Mouse (Mus musculus): ENCODE data around the gene Pp2d1.
"Not testable (repeated sequence)": the region's sequence is repeated elsewhere in the genome, so short reads cannot be mapped to it uniquely, and the experiment has no call there.

The Pp2d1 gene

DNA sequence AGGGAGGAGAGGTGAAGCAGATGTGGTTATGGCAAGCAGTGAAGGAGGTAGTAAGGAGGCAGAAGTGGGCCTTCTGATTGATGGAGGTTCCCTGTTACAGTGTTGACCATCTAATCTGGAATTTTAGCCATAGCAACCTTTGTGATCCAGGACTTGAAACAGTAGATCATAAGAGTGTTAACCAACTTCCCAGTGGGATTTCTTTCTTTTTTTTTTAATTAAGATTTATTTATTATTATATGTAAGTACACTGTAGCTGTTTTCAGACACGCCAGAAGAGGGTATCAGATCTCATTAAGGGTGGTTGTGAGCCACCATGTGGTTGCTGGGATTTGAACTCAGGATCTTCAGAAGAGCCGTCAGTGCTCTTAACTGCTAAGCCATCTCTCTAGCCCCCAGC, at the start of gene Pp2d1:
Gene Pp2d1 (minus strand): TSS at position 101 of the 400 bp plus-strand sequence.
- not testable (repeated sequence) for DNase-seq

DNA sequence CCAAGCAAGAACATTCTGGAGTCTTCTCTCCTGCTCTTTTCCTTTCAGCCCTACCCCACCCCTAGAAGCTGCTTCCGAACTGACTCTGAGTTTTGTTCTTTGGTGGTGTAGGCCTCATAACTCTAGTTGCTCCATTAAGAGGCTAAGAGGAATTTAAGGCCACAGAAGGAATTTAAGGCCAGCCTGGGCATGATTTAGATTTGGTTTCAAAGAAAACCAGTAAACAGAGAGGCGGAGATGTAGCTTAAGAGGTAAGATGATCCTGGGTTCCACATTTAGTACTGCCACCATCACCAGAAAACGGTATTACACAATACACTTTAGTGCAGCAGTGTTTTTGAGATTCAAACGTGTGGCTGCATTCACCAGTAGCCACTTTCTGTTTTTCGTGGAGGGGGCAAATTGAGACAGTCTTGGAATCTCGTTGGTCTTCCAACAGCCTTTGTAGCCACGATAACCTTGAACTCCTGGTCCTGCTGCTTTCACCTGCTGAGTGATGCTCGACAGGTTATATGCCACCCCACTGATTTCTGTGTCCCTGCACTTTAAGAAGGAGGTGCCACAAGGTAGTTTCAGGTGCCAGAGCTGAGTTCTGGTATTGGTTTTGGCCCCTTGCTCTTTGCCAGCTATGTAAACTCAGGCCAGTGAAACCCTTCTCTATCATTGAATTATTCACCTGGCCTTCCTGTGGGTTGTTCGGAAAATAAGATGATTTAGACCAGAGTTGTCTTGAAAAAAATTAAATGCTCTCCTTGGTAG, 49.0 kb upstream of the Pp2d1 start:
- DNase-seq, result no peak

DNA sequence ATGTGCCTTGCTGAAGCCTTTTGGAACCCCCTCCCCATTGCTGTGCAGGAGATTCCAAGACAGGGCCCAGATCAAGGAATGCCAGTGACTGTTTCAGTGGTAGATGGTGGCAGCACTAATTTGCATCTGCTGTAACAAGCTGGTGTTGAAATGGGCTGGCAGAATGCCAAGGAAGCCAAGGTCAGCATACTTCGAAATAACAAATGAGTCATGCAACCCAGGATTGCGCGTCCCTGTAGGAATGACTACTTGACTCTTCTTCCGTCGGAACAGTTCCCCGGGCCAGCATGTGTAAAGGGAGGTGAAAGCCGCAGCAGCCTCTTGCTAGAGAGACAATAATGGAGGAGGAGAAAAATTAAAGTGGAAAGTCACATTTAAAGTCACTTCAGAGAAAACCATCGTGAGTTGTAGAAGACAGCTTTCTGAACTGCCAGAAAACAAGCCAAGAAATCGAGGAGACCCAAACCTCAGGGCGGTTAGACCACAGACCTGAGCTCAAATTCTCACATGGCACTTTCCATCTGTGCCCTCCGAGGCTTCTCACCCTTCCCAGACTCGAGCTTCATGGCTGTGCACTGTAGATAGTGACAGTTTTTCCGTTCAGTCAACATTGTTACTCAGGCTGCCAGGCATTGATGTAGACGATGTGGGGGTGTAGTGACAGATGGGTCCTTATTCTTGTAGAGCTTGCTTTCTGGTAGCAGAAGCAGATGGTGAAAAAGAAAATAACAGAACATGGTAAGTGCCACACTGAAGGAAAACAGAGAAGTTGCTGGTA, 48.0 kb upstream of the Pp2d1 start:
- peak; percentile 60 for DNase-seq

DNA sequence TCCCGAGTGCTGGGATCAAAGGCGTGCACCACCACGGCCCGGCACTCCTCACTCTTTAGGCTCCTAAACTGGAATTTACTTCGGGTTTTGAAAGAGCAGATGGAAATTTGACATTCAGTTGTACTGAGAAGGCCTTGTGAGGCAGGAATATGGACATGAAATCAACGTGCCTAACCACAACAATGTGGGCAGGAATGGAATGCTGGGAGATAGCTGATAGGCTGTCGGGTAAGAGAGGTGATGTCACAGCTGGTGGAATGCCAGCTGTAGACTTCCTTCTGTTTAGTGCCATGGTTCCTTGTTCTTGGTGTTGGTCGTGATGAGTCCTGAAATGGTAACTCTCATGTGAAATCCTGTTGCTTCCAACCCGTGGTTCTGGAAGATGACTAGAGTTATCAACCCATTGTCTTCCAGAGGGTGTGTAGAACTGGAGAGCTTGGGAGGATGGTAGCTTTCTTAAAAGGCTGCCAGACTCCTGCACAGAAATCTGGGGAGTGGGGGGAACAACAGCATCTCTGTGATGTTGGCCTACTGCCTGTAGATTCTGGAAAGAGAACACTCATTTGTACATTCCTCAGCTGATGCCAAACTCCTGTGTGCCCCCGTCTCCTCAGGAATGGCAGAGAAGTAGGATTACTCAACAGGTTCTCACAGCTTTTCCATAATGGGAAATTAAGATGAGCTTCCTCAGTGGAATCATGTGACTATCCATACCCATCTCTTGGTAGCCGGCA, 44.8 kb upstream of the Pp2d1 start:
- DNase-seq, result no peak

DNA sequence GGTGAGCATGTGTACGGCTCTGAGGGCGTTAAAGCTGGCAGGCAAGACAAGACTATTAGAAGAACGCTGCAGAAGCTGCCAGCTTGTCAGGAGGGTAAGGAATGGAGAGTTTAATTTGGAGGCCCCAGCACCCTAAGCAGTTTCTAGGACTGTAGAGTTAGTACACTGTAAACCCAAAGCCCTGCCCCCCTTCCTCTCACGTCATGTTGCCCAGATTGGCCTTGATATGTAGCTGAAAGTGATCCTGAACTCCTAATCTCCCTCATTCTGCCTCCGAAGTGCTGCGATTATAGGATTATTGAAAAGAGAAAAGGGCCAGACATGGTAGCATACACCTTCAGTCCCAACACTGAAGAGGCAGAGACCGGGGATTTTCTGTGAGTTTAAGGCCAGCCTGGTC, 43.6 kb upstream of the Pp2d1 start:
- DNase-seq, result no peak

DNA sequence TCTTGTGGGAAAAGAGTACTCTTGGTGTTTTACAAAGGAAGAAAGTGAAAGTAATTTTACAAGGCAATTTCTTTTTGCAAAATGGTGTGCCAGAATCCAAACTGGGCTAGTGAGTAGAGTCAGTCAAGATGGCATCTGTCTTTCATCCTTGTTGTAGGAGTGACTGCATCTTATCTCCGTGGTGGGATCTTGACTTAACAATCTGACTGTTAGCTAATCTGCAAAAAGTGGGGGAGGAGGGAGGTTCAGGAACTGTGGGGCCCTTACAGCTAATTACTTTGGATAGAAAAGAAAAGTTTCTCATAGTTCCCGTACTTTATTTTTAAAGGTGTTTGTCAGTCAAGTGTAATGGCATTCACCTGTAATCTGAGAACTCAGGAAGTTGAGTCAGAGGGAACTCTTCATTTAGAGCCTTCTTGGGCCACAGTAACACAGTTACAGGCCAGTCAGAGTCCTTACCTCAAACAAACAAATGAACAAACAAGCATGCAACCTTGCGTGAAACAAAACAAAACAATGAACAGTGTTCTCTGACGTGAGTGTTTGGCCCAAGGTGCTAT, 42.9 kb upstream of the Pp2d1 start:
- no peak for DNase-seq

DNA sequence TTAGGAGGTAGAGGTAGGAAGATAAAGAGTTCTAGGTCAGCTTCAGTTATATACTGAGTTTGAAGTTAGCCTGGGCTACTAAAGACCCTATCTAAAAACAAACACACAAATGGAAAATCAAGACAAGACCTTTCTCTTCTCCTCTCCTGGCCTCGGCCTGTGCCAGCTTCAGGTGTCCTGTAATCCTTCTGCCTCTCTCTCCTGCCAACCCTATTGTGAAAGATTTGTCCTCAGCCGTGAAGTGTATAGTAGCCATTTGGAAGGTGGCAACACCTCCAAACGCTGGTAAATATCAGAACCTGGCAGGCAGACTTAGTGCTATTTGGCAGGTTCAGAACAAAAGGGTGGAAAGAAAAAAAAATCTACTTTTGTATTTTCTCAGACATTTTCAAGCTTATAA, 41.0 kb upstream of the Pp2d1 start:
- DNase-seq, result no peak

DNA sequence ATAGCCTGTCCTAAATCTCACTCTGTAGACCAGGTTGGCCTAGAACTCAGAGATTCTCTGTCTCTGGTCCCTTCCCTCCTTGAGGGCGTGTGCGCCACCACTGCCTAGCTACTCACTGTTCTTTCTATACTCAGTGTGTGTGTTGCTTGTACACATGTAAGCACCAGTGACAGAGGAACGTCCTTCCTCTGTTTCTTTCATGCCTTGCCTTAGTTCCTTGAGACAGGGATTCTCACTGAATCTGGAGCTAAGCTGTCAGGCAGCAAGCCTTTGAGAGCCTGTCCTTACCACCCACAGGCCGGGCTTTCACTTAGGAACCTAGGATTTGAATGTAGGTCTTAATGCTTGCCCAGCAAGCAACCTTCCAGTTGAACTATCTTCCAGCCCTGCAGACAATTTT, 40.4 kb upstream of the Pp2d1 start:
- DNase-seq, result no peak

DNA sequence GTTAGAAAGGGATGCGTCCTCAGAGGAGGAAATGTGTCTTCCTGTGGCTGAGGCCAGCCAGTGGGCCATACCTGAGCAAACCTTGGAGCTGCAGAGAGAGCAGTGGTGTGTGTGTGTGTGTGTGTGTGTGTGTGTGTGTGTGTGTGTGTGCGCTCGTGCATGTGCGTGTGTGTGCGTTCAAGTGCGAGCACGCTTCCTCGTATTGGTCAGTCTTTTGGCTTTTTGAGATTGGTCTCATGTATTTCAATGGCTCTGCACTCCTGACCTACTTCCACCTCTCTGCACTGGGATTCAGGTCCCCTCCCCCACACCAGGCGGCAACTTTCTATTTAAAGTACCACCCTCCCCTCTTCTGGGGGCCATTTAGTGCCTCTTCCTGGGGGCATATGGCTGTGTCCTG, 39.5 kb upstream of the Pp2d1 start:
- DNase-seq, result peak; percentile 61

DNA sequence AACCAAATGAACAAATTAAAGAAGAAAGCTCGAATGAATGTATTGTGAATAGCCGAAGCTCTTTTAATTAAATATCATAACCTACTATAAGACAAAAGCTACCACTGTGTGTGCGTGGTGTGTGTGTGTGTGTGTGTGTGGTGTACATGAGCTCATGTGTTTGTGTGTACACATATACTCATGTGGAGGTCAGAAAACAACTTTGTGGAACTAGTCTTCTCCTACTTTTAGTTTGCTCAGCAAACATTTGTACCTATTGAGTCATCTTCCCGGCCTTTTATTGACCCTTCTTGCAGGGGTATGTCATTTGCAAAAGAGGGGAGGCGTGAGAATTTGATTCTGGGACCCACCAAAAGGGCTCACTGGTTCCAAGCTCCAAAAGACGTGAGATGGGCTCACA, 39.0 kb upstream of the Pp2d1 start:
- DNase-seq, result no peak

DNA sequence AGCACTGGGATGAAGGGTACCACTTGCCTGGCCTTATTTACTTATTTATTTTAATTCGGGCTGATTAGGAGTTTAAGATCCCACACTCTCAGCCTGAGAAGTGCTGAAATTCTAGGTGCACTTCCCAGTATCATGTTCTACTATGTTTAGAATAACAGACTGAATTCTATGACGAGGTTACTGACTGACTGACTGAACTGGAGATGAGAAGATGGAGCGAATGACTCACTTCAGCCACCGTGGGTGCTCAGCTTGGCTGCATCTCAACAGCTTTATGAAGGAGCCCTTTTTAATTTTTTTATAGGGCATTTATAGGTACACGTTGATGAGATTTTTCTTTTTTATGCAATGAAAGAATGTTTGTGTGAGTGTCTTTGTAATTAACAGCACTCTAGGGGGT, 38.5 kb upstream of the Pp2d1 start:
- DNase-seq, result no peak

DNA sequence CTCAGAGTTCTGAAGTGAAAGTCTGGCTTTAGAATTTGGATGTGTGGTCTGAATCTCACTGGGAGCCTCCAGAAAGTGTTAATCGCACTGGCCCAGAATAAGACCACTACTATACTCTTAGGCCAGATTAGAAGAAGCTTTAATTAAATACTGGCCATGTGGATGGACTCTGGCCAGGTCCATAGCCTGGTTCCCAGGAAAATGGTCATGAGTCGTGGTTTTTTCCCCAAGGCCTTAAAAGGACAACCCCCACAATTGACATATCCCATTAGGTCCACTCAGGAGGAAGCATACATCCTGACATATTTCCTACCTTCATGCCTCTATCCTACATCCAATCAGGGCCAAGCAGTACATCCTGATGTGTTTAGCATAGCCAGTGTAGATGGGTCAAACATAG, 37.9 kb upstream of the Pp2d1 start:
- no peak for DNase-seq

DNA sequence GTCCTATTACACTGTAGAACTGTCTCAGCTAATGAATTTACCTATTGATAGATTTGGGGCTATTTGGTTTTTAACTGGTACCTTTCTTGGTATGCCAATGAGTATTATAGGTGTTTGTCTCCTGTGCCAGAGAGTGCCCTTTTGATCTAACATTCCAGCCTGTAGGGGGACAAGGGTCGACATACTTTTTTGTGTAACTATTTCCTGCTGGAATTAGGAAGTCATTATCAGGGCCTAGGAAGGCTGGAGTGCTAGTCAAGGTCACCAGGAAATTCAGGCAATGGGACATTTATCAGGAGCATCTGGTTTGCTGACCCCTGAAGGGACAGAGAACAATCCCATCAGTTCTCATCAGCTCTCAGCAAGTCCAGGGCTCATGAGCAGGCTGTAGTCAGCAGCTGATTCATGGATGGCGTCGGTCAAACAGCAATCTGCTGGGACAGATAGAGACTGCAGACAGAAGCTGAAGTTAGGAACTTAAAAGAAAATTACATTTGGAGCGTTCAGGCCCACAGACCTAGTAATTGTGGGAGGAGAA, 33.8 kb upstream of the Pp2d1 start:
- DNase-seq, result no peak

DNA sequence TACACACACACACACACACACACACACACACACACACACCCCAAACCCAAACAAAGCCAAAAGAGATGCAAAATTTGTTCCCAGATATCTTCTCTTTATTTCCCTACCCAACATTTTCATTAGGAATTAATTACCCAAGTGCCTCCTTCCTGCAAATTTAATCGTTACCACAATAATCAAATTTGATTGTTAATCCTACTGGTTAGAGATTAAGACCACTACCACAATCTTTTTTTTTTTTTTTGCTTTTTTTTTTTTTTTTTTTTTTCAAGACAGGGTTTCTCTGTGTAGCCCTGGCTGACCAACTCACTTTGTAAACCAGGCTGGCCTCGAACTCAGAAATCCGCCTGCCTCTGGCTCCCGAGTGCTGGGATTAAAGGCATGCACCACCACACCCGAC, 31.7 kb upstream of the Pp2d1 start:
- DNase-seq, result not testable (repeated sequence)

DNA sequence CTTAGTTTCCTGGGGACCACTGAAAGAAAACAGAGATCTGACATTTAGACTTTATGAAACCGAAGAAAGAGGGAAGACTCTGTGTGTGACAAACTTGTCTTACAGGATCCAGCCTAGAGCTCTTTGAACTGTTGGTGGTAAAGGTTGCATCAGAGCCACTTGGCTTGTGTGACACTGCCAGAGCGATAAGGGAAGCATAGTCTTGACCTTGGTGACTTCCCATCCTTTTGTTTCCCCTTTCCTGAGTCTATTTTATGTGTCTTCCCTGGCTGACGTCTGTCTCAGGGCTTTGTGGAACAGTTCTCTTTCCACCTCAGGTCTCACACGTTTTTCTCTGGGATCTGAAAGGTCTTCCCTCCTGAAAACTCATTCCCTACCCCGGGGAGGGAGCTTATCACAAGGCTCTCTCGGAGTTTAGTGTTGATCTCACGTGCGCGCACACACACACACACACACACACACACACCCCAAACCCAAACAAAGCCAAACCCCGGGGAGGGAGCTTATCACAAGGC, 31.2 kb upstream of the Pp2d1 start:
- DNase-seq, result peak; percentile 37

DNA sequence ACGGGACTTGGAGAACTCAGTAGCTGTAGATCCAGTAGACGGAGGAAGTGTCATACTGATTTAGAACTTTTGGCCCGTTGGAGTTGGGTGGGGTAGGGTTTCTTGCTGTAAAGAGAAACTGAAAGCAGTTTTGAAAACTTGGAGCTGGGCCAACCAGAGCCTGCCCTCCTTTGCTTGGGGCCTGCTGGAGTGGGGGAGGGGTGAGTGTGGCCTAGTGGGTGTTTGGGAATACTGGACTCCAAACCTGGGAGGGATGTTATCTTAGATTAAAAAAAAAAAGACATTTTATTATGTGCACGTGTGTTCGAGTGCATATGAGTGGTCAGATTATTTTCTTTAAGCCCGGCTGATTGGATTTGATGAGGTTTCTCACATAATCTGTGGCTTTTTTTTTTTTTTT, 30.6 kb upstream of the Pp2d1 start:
- peak; percentile 79 for DNase-seq

DNA sequence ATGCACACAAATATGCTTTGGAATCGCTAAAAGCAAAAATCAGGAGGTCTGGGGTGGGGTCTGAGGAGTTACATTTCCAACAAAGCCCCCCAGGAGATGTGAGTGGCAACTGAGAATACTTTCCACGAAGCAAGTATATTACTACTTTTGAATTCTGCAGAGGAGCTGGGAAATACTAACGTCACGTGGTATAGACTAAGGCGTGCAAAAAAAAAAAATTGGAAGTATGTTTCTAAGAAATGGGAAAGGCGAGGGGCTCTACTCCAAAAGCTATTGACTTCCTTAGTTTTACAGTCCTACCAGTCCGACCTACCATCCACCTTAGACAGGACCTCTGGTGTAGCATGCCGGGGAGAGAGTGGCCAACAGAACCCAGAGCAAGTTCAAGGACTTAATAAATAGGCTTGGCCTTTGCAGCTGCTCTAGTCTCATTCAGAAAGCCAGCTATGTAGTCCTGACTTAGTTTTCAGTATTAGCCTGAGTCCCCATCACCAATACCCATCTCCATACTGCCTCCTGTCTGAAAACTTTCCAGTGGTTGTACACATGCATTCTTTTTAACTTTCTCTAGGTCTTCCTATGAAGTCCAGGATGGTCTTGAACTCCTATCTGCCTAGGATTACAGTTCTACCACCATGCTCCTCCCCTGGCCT, 29.6 kb upstream of the Pp2d1 start:
- DNase-seq, result no peak

DNA sequence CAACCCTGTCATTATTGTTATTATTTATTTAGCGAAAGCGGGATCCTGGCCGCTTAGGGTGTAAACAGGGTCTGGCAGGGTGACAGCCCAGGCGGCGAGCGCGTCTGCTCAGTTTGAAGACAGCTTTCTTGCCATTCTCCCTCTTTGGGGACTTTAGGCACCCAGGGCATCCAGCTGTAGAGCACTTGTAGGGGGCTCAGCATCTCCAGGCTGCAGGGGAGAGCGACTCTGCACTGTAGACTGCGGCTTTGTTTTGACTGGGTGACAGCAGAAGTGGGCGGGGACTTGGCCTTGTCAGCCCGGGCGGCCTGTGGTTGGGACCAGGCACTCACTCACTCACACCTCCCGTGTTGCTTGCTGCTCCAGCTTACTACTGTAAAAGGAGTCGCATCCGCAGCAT, 28.9 kb upstream of the Pp2d1 start:
- peak; percentile 92 for DNase-seq

DNA sequence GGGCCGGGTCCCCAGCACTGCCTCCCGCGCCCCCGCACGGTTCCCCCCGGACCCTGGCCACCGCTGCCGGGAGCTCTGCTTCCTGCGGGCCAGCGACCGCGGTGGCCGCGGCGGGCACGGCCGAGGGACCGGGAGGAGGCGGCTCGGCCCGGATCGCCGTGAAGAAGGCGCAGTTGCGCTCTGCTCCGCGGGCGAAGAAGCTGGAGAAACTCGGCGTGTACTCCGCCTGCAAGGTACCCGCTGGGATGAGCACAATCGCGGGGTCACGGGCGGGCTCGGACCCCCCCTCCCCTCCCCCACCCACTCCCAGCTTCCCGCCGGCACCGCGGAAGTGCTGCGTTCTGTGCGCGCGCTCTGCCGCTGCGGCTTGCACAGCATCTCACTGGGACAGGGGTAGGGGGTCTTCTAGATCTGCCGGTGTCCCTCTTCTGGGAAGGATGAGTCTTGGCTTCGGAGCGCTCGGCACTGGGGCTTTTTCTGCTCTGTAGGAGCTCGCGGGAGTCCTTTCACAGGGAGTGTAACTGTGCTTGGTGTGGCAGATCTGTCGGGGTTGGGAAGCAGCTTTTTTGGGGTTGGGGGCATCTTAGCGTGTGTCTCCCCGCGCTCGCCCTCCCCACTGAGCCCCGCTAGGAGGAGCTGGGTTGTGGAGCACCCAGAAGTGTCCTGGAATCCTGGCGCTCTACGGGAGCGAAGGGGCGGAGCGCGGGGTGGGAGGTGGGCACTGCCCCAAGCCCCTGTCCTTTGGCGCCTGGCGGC, 28.3 kb upstream of the Pp2d1 start:
- peak; percentile 77 for DNase-seq

DNA sequence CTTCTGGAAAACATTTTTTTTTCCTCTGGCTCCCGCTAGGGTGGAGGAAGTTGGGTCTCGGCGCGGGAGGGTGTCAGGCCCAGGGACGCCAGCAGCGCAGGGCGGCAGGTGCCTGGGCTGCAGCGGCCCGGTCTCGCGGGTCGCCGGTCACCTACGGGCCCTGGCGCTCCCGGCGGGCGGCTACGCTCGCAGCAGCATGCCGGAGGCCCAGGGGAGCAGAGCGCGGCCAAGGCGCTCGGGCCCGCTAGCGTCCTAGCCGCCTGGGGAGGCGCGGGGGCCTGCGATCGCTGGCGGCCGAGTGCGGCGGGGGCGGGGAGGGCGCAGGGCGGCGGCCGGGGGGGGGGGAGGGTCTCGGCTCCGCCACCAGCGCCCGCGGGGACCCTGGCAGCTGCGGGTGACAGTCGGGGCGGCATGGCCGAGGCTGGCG, 27.7 kb upstream of the Pp2d1 start:
- DNase-seq, result peak; percentile 76

DNA sequence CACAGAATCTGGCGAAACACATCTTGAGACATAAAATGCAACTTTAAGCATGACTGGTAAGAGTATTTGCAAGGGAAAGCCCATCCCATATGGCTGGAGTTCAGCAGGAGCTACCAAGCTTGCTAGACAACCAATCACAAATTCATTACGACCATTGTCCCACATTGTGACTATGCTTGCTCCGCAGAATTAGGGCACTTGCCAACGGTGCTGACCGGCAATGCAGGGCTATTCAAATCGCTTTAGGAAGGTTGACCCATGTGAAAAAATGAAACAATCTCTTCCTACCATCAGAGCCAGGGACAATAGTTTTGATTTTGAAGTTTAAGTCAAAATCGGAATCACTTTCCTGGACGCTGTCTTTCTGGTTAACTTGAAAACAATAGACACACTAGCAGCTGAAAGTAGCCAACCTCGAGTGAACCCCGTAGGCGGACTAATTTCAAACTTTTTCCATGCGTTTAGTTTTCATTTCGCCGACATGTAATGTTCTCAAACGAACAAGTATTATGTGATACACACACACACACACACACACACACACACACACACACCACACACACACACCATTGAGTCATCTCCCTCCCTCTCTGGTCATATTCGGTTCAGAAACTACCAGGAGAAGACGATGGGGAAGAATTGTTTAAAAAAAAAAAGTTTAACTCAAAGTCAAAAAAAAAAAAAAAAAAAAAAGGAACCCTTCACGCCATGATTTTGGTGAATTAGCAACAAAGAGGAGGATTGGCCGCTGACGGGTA, 27.1 kb upstream of the Pp2d1 start, which contains the start of gene Kat2b:
Gene Kat2b (plus strand): TSS at position 701 of the 758 bp plus-strand sequence.
- peak; percentile 20 for DNase-seq

All from thymus, postnatal 4 days (tissue).